Mouse (Mus musculus) kidney, adult 2 months (tissue): ENCODE data around the gene Thap12. TPM values are rescaled to one million over a fixed set of nuclear protein-coding genes. Genes with fewer than 3 reads are reported as not detected.

Experiments used
- DNase-seq: peaks from one replicate; pipeline ENCODE4 v3.0.0; 2021
- H3K27ac ChIP-seq: fragments of 200-500 bp; 2 replicates; pipeline ENCODE4 v1.5.1; 2012; ENCODE audit warnings: low read depth, low read length, control low read depth, inconsistent platforms; ENCODE audit not compliant: insufficient read depth
- H3K27me3 ChIP-seq: fragments of 200-500 bp; replicated peaks from 2 replicates; pipeline ENCODE4 v1.6.1; 2012; ENCODE audit warnings: mild to moderate bottlenecking, moderate library complexity, low read length, inconsistent platforms; ENCODE audit not compliant: control insufficient read depth, insufficient read depth
- H3K36me3 ChIP-seq: fragments of 200-500 bp; 2 replicates; pipeline ENCODE4 v1.6.1; 2012; ENCODE audit warnings: mild to moderate bottlenecking, moderate library complexity, low read length, inconsistent platforms; ENCODE audit not compliant: control insufficient read depth, insufficient read depth
- H3K4me1 ChIP-seq: fragments of 200-500 bp; 2 replicates; pipeline ENCODE4 v1.6.1; 2011; ENCODE audit warnings: low read length; ENCODE audit not compliant: control insufficient read depth, insufficient read depth
- H3K4me3 ChIP-seq: fragments of 200-500 bp; 2 replicates; pipeline ENCODE4 v1.5.1; 2011; ENCODE audit warnings: mild to moderate bottlenecking, low read depth, low read length, control low read depth; ENCODE audit not compliant: insufficient read depth
- CTCF ChIP-seq: fragments of 200-500 bp; conservative IDR thresholded peaks from 2 replicates; pipeline ENCODE4 v1.5.1; 2011; ENCODE audit warnings: low read depth, mild to moderate bottlenecking, control low read depth, low read length, moderate library complexity, mixed read lengths; ENCODE audit not compliant: insufficient read depth, insufficient read length
- POLR2A ChIP-seq: fragments of 200-500 bp; IDR thresholded peaks from one replicate; pipeline ENCODE4 v1.6.1; 2011; ENCODE audit warnings: low read depth, low read length, control low read depth
- WGBS: fragments of 180-500 bp; shearing (Covaris S2); methylation state at CpG from one replicate; pipeline ENCODE4 v1.1.7; 2018; 5-methylcytosine and 5-hydroxymethylcytosine counted together
- polyA plus RNA-seq: library from polyadenylated mRNA; depleted of rRNA; stranded (reverse); fragments of >200 nt; gene quantifications from 2 replicates; pipeline ENCODE4 v1.2.3, GENCODE M21; 2012

The Thap12 gene
- polyA plus RNA-seq, 1 experiment: 13.3 TPM

DNA sequence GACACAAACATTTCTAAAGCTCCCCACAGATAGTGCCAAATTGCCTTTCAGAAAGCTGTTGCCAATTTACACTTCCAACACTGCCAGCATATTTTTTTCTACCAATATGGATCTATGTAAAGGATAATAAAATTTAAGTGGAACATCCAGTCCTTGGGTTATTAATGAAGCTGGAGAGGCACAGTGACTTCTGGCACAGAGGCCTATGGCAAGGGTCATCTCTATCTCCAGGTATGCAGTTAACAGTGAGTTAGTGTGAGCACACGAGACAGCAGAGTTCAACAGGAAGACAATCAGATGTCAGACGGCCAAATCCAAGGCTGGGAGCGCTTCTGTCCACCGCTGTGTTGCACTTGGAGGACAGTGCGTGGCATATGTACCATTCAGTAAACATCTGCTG, 4.9 kb upstream of the Thap12 start:
- Histone ChIP-seq H3K4me1 (peaks cover 3% of the 10 kb centered on the region; the same call in 1 of the 2 replicates), H3K4me3 (no peak overlapping the region), H3K36me3 (no peaks in the 10 kb centered on the region), H3K27ac (no peak overlapping the region), H3K27me3 (no peaks in the 10 kb centered on the region)
- DNase-seq: no peak
- no peak for TF ChIP-seq POLR2A
- no peak for TF ChIP-seq CTCF
- WGBS: 65% methylated on average over 5 of the region's 5 CpGs

DNA sequence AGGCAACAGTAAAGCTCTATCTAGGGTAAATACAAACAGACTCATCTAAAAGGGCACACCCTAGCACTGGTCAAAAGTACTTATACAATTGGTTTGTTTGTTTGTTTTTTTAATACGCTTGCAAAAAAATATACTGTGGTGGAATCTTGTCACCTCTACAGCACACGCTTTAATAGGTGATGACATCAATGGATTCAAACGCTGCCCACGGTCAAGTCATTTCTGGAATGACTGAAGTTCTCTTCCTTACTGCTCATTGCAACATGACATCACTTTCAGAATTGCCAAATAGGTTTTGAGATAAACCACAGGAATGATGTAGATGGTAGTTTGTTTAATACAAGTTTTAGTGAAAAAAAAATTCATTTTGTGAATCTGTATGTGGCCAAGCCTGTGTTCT, 4.3 kb upstream of the Thap12 start:
- DNase-seq: no peak
- no peaks in the 10 kb centered on the region; the same call in 1 of the 2 replicates for H3K4me1 ChIP-seq
- WGBS: 89% methylated on average over 4 of the region's 4 CpGs
- H3K36me3 ChIP-seq: no peaks in the 10 kb centered on the region
- no peak overlapping the region for H3K27ac ChIP-seq
- H3K27me3 ChIP-seq: no peaks in the 10 kb centered on the region
- no peak overlapping the region for H3K4me3 ChIP-seq
- TF ChIP-seq POLR2A: no peak

DNA sequence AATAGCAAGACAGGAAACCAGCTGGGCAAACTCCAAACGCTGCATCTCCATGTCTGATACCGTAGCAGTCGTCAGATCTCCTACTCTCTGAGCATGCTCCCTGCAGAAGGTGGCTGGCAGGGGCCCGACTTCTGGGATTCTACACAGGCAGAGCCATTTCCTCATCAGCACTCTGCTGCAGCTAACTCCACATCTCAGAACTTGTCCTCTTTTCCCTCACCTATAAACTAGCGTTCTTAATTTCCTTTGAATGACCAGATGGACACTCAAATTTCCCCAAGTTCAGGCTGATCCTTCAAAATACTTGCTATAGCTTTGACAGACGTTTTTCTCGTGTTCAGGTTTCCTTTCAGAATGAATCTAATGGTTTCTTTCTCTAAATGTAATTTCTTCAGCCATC, 1.1 kb upstream of the Thap12 start:
- H3K4me3 ChIP-seq: peak overlapping the region; percentile 88; the same call in 1 of the 2 replicates
- TF ChIP-seq CTCF (no peak), POLR2A (no peak)
- H3K36me3 ChIP-seq: no peaks in the 10 kb centered on the region
- peaks cover 7% of the 10 kb centered on the region; the same call in 1 of the 2 replicates for H3K4me1 ChIP-seq
- peak overlapping the region; percentile 94 for H3K27ac ChIP-seq
- 9% methylated on average over 7 of the region's 7 CpGs for WGBS
- DNase-seq: peak; percentile 20
- H3K27me3 ChIP-seq: no peaks in the 10 kb centered on the region

DNA sequence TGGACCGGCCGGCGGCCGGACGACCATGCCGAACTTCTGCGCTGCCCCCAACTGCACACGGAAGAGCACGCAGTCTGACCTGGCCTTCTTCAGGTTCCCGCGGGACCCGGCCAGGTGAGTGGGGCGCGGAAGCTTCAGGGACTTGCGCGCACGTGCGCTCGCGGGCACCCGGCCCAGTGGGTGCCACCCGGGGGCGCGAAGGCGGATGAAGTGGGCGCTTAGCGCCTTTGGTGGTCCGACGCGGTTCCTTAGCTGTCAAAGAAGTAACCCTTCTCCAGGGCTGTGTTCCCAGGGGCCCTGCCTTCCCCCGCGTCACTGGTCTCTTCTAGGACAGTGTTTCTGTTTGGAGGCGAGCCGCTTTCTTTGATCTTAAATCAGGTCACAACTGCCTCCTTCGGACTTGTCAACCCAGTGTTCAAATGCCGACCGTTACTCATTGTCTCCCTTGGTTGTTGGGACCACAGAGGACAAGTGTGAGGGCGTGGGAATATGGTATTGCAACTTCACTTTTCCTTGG, 520 bp downstream of the Thap12 start:
- no peaks in the 10 kb centered on the region for H3K27me3 ChIP-seq
- DNase-seq: peak; percentile 33
- H3K4me3 ChIP-seq: peak overlapping the region; percentile 87
- H3K27ac ChIP-seq: peak overlapping the region; percentile 11
- TF ChIP-seq POLR2A (no peak), CTCF (no peak)
- no peaks in the 10 kb centered on the region for H3K36me3 ChIP-seq
- peaks cover 7% of the 10 kb centered on the region; the same call in 1 of the 2 replicates for H3K4me1 ChIP-seq
- WGBS: under 1% methylated on average over 38 of the region's 38 CpGs

DNA sequence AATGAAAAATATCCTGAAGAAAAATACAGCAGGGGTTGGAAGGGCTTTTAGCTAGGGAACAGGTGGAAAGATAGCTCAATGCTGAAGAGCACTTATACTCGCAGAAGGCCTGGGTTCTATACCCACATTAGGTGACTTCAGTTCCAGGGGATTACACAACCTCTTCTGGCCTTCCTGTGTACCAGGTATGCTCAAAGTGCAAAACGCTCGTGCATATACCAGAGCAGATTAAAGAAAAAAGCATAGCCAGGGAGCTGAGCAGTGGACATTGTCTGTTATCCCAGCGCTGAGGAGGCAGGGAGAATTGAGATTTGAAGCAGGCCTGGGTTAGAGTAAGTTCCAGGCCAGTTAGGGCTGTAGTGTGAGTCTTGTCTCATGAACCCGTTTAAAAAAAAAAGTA, 1.4 kb downstream of the Thap12 start:
- Histone ChIP-seq H3K36me3 (no peaks in the 10 kb centered on the region; the same call in 1 of the 2 replicates), H3K27ac (no peak overlapping the region), H3K4me1 (peaks cover 7% of the 10 kb centered on the region; the same call in 1 of the 2 replicates), H3K27me3 (no peaks in the 10 kb centered on the region), H3K4me3 (no peak overlapping the region; the same call in 1 of the 2 replicates)
- TF ChIP-seq POLR2A (no peak), CTCF (no peak)
- no peak for DNase-seq
- WGBS: 45% methylated on average over 5 of the region's 5 CpGs

DNA sequence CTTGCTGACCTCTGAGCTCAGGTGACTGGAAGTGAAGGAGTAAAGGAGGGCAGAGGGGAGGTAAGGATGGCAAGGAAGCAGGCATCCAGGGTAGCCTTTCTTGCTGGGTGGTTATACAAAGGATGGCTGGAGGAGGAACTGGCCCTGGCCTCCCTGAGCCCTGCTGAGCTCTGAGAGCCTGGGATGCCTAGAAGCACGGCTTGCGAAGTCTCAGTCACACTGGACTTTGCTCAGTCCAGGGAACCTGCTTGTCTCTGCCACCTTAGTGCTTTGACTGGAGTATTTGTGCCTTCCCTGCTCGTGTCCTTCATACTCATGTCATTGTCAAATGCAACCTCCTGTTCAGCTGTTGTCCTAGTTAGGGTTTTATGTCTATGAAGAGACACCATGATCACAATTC, 10.8 kb downstream of the Thap12 start:
- Histone ChIP-seq H3K27me3 (no peaks in the 10 kb centered on the region), H3K27ac (no peak overlapping the region), H3K4me3 (no peak overlapping the region), H3K36me3 (peaks cover 7% of the 10 kb centered on the region), H3K4me1 (0 out of 2 replicates have a peak, but pooled peaks cover 3% of the 10 kb centered on the region)
- DNase-seq: peak; percentile 15
- no peak for TF ChIP-seq POLR2A
- TF ChIP-seq CTCF: no peak
- WGBS: 74% methylated on average over 3 of the region's 3 CpGs

DNA sequence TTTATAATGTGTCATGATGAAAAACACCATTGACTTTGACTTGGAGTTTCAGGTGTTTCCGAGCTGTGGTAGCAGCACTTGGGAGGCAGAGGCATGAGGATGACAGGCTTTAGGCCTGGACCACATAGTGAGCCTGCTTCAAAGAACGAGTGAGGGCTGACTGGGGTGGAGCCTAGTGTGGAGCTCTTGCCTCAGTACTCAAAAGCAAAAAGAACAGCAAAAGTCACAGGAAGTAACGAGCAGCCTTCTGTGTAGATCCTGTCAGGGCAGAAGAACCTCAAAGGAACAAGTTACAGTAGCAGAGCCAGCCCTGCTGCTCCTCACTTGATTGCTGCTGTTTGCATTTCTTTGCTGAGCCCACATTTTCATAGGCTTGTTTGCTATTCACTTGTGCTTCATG, 14.5 kb downstream of the Thap12 start:
- TF ChIP-seq CTCF (no peak), POLR2A (no peak)
- WGBS: 83% methylated on average over 3 of the region's 3 CpGs
- DNase-seq: no peak
- Histone ChIP-seq H3K4me3 (no peak overlapping the region), H3K36me3 (peaks cover 5% of the 10 kb centered on the region), H3K27ac (no peak overlapping the region), H3K4me1 (0 out of 2 replicates have a peak, but pooled peaks cover 3% of the 10 kb centered on the region), H3K27me3 (no peaks in the 10 kb centered on the region)

DNA sequence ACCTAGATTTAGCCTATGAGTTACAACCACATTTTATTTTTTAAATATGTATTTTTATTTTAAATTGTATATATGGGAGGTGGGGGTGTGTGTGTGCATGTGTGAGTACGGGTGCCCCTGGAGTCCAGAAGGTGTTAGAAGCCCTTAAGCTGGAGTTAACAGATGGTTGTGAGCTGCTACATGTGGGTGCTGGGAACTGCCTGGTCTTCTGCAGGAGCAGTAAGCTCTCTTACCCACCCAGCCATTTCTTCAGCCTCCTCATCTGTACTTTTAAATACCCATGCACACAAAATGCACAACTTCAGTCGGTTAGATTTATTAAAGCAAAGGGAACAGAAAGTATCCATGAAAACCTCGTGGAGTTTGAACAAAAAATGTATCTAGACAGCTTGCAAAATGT, 16.9 kb downstream of the Thap12 start:
- Histone ChIP-seq H3K4me3 (no peak overlapping the region), H3K27ac (no peak overlapping the region), H3K4me1 (no peaks in the 10 kb centered on the region), H3K27me3 (no peaks in the 10 kb centered on the region), H3K36me3 (peaks cover 5% of the 10 kb centered on the region)
- WGBS: 77% methylated on average over 3 of the region's 3 CpGs
- TF ChIP-seq POLR2A (no peak), CTCF (no peak)
- no peak for DNase-seq
